Mouse (Mus musculus) cortical plate, adult 2 months (tissue): ENCODE measurements around the gene Ikzf3.

Experiments
- CTCF ChIP-seq: fragments of 200-500 bp; IDR thresholded peaks from 2 replicates; pipeline ENCODE4 v1.5.1; 2011; ENCODE audit warnings: mild to moderate bottlenecking, control low read depth, low read length; ENCODE audit not compliant: insufficient read depth; ENCODE audit errors: extremely low read depth
- POLR2A ChIP-seq: fragments of 200-500 bp; IDR thresholded peaks from 2 replicates; pipeline ENCODE4 v1.6.1; 2011; ENCODE audit warnings: mild to moderate bottlenecking, low read length, control low read depth; ENCODE audit not compliant: insufficient read depth; ENCODE audit errors: extremely low read depth

GRCm38 (mm10) chr11:98537480-98538034 lies 8.3 kb downstream of the Ikzf3 start:
- TF ChIP-seq CTCF (no peak), POLR2A (no peak)
